Mouse (Mus musculus): ENCODE data around the gene Ddn.

DNA sequence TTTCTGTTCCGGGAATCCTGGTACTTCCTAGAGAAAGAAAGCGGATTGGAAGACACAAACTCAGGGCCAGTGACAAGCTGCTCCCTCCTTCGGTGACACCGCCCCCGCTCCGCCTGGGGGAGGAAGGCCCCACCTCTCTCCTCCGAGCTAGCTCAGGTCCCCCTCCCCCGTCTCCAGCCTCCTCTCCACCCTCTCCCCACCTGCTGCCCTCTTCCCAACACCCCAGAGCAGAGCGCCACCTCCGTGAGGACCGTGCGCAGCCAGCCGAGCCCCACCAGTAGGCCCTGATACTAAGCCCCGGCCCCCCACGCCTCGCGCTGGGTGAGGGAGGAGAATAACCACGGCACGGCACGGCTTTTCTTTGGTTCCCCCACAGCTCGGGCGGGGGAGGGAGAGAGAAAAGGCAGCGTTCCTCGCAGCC, 47.1 kb downstream of the Ddn start:
- no peak for TF ChIP-seq EP300 (IDR thresholded peaks at IDR 0.05; ENCODE audit: low read depth)
- TF ChIP-seq CTCF (IDR thresholded peaks at IDR 0.05; ENCODE audit: low read depth), result no peak; the same call in 1 of the 2 replicates

Data from liver, postnatal 0 days (tissue).